Mouse (Mus musculus): ENCODE measurements at regions not wholly inside any gene's neighbourhood (a gene's known extent, or its start where the extent isn't known, plus 50 kb on each side); places are given as distances from the start of the nearest gene placed in this dataset.
"Not testable (repeated sequence)": the region's sequence is repeated elsewhere in the genome, so short reads cannot be mapped to it uniquely, and the experiment has no call there.

DNA sequence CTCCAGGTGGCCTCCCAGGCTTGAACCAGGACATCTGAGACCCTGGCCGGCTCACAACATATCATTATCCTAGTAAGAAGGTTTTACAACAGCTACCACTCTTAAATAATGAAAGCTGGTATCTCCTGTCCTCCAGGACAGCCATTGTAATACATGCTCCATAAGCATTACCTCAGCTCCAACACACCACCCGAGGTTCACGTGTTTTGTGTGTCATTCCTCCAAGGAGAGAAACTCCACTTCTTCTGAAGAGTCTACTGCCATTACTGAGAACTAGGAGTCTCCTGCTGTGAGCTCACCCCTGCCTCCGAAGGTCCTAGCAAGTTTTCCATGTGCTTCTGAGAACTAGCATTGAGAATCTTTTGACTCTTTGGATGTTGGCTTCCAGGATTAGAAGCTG is 310.8 kb upstream of the Lrrn1 start:
- Histone ChIP-seq H3K36me3 (ENCODE audit: control insufficient read depth in 1 of 2, insufficient read depth in 2 of 2, low read length in 2 of 2) (no peaks in the 10 kb centered on the region), H3K79me2 (ENCODE audit: control insufficient read depth, insufficient read depth, low read length, poor library complexity) (no peaks in the 10 kb centered on the region), H3K4me1 (ENCODE audit: control insufficient read depth in 1 of 2, insufficient read depth in 2 of 2, low read length in 2 of 2) (no peaks in the 10 kb centered on the region), H3K27ac (ENCODE audit: control insufficient read depth, low read depth, low read length) (no peak overlapping the region), H3K9me3 (replicated peaks; ENCODE audit: insufficient read depth, low read length) (no peaks in the 10 kb centered on the region), H3K4me3 (ENCODE audit: control insufficient read depth in 1 of 2, insufficient read depth in 1 of 2, low read depth in 2 of 2, low read length in 2 of 2) (no peak overlapping the region), H3K27me3 (ENCODE audit: control insufficient read depth in 1 of 2, insufficient read depth in 2 of 2, low read length in 2 of 2) (no peaks in the 10 kb centered on the region), H3K9ac (ENCODE audit: control insufficient read depth, low read depth, low read length, poor library complexity, severe bottlenecking) (no peak overlapping the region)
- TF ChIP-seq SMC3 (IDR thresholded peaks at IDR 0.05; ENCODE audit: low read depth, low read length), result no peak
- no peak for TF ChIP-seq TAL1 (IDR thresholded peaks at IDR 0.05; ENCODE audit: low read length)
- TF ChIP-seq USF2 (IDR thresholded peaks at IDR 0.05; ENCODE audit: borderline replicate concordance in 1 of 2, insufficient read depth in 1 of 2, low read depth in 1 of 2, low read length in 2 of 2), result no peak
- TF ChIP-seq E2F4 (IDR thresholded peaks at IDR 0.05; ENCODE audit: borderline replicate concordance, low read depth, low read length), result no peak
- DNase-seq (ENCODE audit: low read depth, low spot score), result no peak

DNA sequence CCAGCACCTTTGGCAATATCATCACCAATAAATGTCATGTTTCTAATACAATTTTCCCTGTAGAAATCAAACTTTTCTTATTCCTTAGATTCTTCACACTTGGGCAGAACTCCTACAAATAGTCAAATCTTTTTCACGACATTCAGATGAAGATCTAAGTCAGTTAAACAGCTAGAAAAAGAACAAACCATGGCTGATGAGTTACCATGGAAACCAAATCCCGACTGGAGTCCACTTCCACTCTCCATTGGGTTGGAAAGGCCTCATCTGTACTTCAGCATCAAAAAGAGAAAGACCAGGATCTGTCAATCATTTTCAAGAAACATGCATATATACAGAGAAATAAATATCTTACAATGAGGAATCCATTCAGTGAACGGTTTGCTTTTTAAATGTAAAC is 307.0 kb upstream of the Lrrn1 start:
- Histone ChIP-seq H3K4me1 (ENCODE audit: control insufficient read depth in 1 of 2, insufficient read depth in 2 of 2, low read length in 2 of 2) (no peaks in the 10 kb centered on the region), H3K36me3 (ENCODE audit: control insufficient read depth in 1 of 2, insufficient read depth in 2 of 2, low read length in 2 of 2) (no peaks in the 10 kb centered on the region), H3K27ac (ENCODE audit: control insufficient read depth, low read depth, low read length) (no peak overlapping the region), H3K27me3 (ENCODE audit: control insufficient read depth in 1 of 2, insufficient read depth in 2 of 2, low read length in 2 of 2) (no peaks in the 10 kb centered on the region), H3K4me3 (ENCODE audit: control insufficient read depth in 1 of 2, insufficient read depth in 1 of 2, low read depth in 2 of 2, low read length in 2 of 2) (no peak overlapping the region), H3K9me3 (replicated peaks; ENCODE audit: insufficient read depth, low read length) (no peaks in the 10 kb centered on the region), H3K79me2 (ENCODE audit: control insufficient read depth, insufficient read depth, low read length, poor library complexity) (no peaks in the 10 kb centered on the region), H3K9ac (ENCODE audit: control insufficient read depth, low read depth, low read length, poor library complexity, severe bottlenecking) (no peak overlapping the region)
- DNase-seq (ENCODE audit: low read depth, low spot score), result no peak
- no peak for TF ChIP-seq E2F4 (IDR thresholded peaks at IDR 0.05; ENCODE audit: borderline replicate concordance, low read depth, low read length)
- TF ChIP-seq MAFK (IDR thresholded peaks at IDR 0.05; ENCODE audit: borderline replicate concordance, low read depth, low read length), result no peak
- no peak for TF ChIP-seq POLR2AphosphoS5 (IDR thresholded peaks at IDR 0.05; ENCODE audit: borderline replicate concordance, low read depth, low read length)
- no peak for TF ChIP-seq ZC3H11A (IDR thresholded peaks at IDR 0.05; ENCODE audit: low read depth, low read length)
- no peak for TF ChIP-seq ZKSCAN1 (IDR thresholded peaks at IDR 0.05; ENCODE audit: low read depth, low read length)
- no peak for TF ChIP-seq MAX (IDR thresholded peaks at IDR 0.05; ENCODE audit: low read length)

DNA sequence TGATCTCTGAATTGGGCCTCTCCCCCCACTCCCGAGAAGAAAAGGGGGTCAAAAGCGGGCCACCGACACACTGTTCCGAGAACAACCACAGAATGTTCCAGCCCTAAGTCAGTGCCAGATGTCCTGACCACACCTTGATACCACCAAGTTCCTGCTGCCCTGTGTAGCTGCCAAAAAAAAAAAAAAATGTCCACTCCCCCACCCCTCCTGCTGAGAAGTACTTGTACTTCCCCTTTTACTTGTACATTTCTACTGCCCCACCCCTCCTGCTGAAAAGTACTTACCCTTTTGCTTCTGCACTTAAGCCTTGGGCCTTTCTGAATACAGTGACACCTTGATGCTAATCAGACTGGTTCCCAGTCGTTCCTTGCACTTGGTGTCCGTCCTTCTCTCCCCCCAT is 299.7 kb upstream of the Lrrn1 start:
- H3K36me3 ChIP-seq (ENCODE audit: control insufficient read depth in 1 of 2, insufficient read depth in 2 of 2, low read length in 2 of 2); H3K27me3 ChIP-seq (ENCODE audit: control insufficient read depth in 1 of 2, insufficient read depth in 2 of 2, low read length in 2 of 2); H3K9me3 ChIP-seq (replicated peaks; ENCODE audit: insufficient read depth, low read length); H3K27ac ChIP-seq (ENCODE audit: control insufficient read depth, low read depth, low read length); H3K9ac ChIP-seq (ENCODE audit: control insufficient read depth, low read depth, low read length, poor library complexity, severe bottlenecking); H3K4me3 ChIP-seq (ENCODE audit: control insufficient read depth in 1 of 2, insufficient read depth in 1 of 2, low read depth in 2 of 2, low read length in 2 of 2); H3K79me2 ChIP-seq (ENCODE audit: control insufficient read depth, insufficient read depth, low read length, poor library complexity); DNase-seq (ENCODE audit: low read depth, low spot score); H3K4me1 ChIP-seq (ENCODE audit: control insufficient read depth in 1 of 2, insufficient read depth in 2 of 2, low read length in 2 of 2): not testable (repeated sequence)

DNA sequence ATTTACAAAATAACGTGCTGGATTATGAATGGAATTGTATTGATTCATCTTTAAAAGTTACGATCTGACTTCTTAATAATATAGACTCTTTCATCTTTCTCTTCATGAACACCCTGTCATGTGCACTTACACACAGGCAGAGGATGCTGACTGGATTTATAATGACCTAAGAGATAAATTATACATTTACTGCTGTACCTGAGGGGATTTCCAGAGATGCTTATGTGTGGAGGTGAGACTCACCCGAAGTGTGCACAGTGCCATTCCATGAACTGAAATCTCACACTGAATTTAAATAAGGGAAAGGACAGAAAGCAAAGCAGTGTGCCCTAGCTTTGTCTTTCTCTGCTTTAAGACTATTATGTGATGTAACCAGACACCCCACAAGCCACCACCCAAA is 291.9 kb upstream of the Lrrn1 start:
- Histone ChIP-seq H3K27ac (ENCODE audit: control insufficient read depth, low read depth, low read length) (no peak overlapping the region), H3K4me1 (ENCODE audit: control insufficient read depth in 1 of 2, insufficient read depth in 2 of 2, low read length in 2 of 2) (no peaks in the 10 kb centered on the region), H3K36me3 (ENCODE audit: control insufficient read depth in 1 of 2, insufficient read depth in 2 of 2, low read length in 2 of 2) (no peaks in the 10 kb centered on the region), H3K9me3 (replicated peaks; ENCODE audit: insufficient read depth, low read length) (no peaks in the 10 kb centered on the region), H3K9ac (ENCODE audit: control insufficient read depth, low read depth, low read length, poor library complexity, severe bottlenecking) (no peak overlapping the region), H3K79me2 (ENCODE audit: control insufficient read depth, insufficient read depth, low read length, poor library complexity) (no peaks in the 10 kb centered on the region), H3K27me3 (ENCODE audit: control insufficient read depth in 1 of 2, insufficient read depth in 2 of 2, low read length in 2 of 2) (no peaks in the 10 kb centered on the region), H3K4me3 (ENCODE audit: control insufficient read depth in 1 of 2, insufficient read depth in 1 of 2, low read depth in 2 of 2, low read length in 2 of 2) (no peak overlapping the region)
- TF ChIP-seq ELF1 (IDR thresholded peaks at IDR 0.05; ENCODE audit: low read depth, low read length), result no peak
- TF ChIP-seq TBP (IDR thresholded peaks at IDR 0.05; ENCODE audit: low read depth, low read length), result no peak
- no peak for TF ChIP-seq EP300 (IDR thresholded peaks at IDR 0.05; ENCODE audit: low read depth in 1 of 2, low read length in 2 of 2)
- TF ChIP-seq TAL1 (IDR thresholded peaks at IDR 0.05; ENCODE audit: low read length), result no peak
- TF ChIP-seq ZNF384 (IDR thresholded peaks at IDR 0.05; ENCODE audit: low read depth, low read length), result no peak
- TF ChIP-seq MYB (IDR thresholded peaks at IDR 0.05; ENCODE audit: low read depth, low read length), result no peak
- TF ChIP-seq NRF1 (IDR thresholded peaks at IDR 0.05; ENCODE audit: insufficient read depth, low read depth, low read length, poor library complexity, severe bottlenecking), result no peak
- TF ChIP-seq MEF2A (IDR thresholded peaks at IDR 0.05; ENCODE audit: extremely low read depth, insufficient replicate concordance, low read depth, low read length, poor library complexity, severe bottlenecking), result no peak
- TF ChIP-seq ZKSCAN1 (IDR thresholded peaks at IDR 0.05; ENCODE audit: low read depth, low read length), result no peak
- no peak for TF ChIP-seq HCFC1 (IDR thresholded peaks at IDR 0.05; ENCODE audit: low read depth, low read length)
- no peak for TF ChIP-seq MYC (IDR thresholded peaks at IDR 0.05; ENCODE audit: low read depth, low read length)
- no peak for DNase-seq (ENCODE audit: low read depth, low spot score)

Data from MEL (cell line).